Mouse (Mus musculus): Measurements from ENCODE around the gene Emp2. TPM values are rescaled to one million over a fixed set of nuclear protein-coding genes. Genes with fewer than 3 reads are reported as not detected.
"Not testable (repeated sequence)": the region's sequence is repeated elsewhere in the genome, so short reads cannot be mapped to it uniquely, and the experiment has no call there.

The Emp2 gene
- total RNA-seq, 2 experiments from 2014 or later = 31.4 to 34.6 TPM

DNA sequence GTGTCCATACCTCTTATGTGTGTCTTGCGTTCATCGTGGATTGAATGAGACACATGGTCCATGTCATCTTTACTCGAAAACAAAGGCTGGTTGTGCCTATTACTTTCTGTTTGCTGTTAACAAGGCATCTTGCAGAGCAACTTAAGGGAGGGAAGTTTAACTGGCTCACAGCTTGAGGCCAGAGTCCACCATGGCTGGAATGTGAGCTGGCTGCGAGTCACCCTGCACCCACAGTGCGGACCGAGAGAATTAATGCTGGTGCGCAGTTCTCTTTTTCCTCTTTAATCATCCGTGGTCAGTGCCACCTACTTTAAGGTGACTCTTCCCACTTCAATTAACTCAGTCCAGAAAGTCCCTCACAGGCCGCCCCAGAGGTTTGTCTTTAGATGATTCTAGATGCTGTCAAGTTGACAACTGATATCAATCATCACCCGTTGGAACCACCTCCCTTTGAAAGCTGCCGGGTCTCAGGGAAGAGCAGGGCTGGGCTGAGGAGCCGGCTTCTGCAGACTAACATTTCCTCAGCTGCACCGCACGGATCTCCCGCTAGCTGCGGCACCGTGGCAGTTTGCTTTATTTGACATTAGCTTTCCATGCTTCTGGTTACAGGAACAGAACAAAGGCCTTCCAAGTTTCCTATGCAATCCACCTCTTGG, 6.3 kb upstream of the Emp2 start:
- no peak for DNase-seq

DNA sequence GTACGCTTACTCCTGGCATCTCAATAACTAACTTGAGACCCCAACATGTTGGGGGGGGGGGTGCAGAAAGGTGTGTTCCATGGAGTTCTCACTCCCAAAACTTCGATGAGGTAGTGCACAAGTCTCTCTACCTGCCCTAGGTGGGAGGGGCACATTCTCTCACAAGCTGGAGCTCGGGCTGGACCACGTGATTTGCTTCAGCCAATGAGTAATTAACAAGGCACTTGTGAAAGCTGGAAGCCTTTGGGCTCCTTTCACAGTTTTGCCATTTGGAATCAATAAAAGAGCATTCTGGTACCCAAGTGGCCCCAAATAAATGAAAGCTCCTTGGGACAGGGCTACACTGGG, 3.4 kb upstream of the Emp2 start:
- DNase-seq = no peak

DNA sequence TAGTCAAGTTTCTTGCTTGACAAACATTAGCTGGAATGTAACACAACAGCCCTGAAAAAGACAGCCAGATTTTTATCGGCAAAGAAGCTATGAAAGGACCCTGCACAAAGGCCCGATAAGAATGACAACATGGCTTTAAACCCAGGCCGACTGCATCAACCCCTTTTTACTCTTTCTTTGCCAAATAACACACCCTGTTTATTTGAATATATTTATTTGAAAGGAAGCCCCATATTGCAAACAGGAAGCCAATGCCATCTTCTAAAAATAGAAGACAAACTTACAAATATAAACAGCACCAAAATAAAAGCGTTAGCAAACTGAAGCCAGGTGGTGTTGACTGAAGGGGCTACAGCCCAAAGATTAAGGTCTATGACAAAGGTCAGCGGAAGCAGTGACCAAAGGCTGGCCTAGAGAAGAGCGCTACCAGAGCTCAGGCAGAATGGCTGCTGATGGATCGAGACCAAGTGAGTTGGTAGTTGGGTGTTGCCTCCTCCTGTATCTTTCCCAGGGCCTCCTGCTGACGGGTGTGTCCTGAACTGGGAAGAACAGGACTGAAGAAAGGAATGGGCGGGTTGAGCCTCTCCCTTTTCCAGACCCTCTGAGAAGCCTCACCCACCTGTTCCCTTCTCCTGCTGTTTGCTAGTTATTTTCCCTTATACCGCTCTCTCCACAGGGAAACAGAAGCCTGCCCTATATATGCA, 2.9 kb upstream of the Emp2 start:
- no peak for DNase-seq

DNA sequence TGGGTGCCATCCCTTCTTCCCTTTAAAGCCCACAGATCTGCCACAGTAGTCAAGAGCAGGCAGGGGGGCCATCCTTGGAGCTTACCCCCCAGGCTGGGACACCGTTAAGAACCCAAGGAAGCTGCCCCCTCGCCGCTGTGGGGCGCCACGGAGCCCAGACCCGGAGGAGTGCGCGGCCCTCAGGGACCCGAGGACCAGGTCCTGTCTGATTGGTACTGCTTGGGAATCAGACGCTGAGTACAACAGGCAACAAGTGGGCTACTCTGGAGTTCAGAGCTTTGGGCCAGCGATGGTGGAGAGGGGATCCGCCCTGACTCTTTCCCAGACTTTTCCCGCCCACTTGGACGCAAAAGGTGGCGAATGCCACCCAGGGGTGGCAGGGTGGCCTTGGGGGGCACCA, 542 bp downstream of the Emp2 start:
- DNase-seq = peak; percentile 31 to 58

DNA sequence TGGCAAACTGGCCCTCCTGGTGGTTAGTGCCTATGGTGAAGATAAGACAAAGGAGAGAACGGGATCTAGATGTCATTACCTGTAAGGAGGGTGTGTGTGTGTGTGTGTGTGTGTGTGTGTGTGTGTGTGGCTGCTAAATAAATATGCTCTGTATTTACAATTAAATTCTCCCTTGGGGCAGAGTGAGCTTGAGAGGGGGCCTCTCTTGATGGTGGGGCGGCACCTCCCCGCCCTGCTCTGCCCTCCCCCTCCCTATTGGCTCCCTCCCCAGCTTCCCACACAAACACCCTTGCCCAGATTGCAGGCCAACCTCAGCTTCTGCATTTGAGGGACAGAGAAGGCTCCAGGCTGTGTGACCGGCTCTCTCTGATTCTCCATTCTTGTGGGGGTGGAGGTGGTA, 1.8 kb downstream of the Emp2 start:
- no peak for DNase-seq

DNA sequence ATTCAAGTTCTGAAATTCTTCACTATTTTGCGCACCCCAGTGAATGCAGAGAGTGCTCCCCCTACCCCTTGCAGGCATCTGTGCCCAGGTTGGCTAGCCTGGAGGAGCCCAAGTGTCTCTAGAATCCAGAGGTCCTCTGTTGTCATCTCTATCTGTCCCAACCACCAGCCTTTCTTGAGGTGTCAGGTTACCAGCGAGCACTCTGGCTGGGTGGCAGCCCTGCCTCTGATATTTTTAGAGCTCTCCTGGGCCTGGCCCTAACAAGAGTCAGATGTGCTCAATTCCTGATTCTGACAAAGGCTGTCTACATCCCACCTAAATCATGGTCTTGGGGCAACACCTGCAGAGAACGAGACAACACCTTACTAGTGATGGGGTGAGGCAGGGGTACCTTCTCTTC, 2.7 kb downstream of the Emp2 start:
- peak; percentile 45 to 63 for DNase-seq

DNA sequence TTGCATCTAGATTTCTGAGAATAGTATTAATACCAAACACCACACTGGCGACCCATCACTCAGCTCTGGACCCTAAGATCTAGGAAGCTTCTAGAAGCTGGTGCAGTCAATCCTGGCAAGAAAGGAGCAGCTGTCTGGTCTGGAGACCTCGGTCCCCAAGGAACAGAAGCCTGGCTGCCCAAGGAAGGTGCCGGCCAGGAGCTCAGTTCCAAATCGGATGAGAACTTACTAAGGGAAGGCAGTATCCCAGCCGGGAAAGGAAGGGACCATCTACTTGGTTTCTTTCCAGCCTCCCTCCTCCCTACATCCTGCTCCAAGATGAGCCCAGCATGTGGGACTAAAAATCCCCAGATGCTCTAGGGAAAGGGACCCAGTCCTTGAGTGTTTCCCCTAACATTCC, 3.3 kb downstream of the Emp2 start:
- peak; percentile 38 to 40 for DNase-seq

DNA sequence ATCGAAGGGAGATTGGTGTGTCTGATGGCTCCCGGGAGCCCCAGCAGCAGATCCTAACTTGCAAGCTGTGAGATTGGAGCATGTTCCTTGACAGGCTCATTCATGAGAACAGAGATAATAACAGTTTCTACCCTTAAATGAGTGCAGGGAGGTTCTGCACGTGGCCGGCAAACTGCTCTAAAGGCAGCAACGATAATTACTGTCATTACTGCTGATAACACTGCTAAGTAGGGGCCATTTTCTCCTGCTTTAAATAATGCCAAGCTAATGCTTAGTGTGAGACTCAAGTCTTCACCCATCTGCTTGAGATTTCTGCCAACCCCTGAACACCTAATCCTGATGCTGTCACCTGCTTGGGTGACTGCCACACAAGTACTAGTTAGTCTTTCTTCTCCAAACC, 6.4 kb downstream of the Emp2 start:
- DNase-seq = no peak

DNA sequence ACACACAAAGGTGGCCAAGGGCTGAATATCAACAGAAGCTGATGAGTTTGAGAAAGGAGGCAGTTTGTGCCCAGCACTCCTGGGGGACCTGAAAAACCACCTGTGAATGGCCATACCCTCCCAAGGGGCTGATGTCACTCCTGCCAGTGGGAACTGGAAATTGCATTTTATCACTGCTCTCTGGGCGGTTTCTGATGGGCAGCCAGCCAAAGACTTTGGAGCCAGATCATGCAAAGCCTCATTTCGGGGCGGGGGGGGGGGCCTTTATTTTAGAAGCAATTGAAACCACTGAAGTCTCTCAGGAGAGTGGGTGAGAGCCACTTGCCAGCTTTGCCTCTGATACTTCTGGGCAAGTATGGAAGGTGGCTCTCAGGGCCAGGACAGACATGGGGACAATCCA, 7.7 kb downstream of the Emp2 start:
- no peak for DNase-seq

DNA sequence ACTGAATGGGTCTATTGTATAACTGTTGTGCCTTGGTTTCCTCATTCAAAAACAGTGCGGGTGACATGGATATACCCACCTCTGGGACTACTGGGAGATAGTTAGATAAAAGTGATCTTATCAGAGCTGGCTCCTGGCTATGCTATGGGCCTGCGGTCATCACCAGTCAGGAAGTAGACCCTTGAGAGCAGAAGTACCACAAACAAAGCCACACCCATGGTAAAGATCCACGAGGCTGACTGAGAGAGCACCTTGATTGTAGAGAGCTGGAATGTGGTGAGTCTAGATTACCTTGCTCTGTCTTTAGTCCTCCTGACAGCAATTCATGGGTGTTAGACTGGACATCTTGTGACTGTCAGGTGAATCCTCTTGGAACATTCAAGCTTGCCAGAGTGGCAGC, 12.4 kb downstream of the Emp2 start:
- no peak for DNase-seq

DNA sequence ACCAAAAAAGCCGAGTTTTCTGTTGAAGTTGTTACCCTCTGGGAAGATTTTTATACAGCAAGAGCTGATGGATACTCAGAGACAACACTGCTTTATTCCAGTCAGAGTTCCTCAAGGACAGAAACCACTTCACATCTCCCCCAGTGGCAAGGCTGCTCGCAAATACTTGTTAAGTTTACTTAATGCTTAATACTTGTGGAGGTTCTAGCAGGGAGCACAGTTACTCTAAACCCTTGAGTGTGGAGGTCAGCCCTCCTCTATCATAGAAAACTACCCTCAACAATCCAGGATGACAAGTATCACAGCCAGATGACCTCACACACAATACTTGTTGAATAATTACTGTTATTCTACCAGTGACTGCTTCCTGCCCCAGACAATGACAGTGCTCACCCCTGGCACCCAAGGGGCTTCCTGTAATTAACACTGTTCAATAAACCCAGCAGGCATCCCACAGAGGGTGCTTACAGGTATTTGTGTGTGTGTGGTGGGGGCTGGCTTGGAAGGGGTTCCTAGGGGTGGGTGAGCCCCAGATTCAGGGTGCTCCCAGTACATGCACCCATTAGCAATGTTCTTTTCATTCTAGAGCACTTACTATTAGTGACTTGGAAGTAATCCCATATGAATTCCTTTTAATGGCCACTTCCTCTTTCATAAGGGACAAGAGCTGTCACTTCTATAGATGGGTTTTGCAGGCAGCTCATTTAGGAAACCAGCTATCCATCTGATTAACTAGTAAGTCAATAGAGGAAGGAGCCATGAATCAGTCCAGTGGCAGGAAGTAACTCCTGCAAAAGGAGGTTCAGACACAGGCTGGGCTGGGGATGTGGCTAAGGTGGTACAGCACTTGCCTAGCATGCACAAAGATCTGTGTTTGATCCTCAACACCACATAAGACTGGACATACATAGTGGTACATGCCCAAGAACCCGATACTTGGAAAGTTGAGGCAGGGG, 13.3 kb downstream of the Emp2 start:
- no peak for DNase-seq

DNA sequence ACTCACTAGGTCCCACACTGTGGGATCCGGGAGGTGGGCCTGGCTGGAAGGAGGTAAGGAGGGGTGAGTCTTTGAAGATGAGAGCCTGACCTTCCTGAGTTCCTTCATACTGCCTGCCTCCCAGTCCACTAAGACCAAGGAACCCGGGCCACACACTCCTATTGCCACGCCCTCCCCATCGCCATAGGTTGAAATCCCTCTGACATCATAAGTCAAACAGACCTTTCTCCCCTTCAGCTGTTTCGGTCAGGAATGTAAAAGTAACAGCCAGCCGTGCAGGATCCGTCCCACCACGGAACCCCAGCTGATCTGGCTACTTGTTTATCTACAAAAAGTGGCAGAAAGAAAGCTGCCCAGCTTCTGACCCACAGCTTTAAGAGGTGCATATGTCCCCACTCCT, 14.1 kb downstream of the Emp2 start:
- no peak for DNase-seq

DNA sequence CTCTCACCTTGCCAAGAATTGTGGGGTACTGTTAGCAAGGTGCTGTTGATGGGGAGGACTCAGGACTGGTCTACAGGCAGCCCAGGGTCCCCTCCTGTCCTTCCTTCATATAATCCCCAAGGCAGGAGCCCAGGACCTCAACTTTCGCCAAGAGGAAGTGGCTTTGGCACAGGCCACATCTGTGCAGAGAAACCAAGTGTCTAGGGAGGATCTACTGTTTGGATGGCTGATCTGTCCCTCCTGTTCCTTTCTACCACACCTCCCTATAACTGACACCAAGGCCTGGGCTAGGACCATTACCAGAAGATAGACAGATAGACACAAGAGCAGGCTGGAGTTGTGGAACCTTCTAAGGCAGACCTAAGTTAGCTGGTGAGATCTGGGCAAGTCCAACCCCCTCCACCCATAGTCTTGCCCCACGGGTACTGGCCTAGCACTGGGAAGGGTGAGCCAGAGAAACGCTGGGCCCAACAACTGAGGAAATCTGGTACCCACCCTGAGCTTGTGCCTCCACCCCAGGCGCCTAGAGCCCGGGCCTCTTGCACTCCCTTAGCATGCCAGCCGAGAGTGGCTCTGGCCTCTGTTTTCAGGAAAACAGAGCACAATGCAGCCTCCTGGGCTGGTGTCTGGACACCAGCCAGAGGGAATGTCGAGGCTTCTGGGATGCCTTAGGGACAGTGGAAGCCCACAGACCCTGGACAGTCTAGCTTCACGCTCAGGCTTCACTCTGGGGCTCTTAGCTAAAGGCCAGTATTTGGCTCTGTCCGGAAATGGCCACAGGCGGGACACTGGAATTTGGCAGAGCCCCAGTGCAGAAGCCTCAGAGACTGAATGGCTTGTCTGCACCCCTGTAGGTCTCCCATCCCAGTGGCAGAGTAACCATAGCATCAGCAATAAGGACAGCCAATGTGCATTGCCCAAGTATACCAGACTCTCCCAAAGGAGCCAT, 15.8 kb downstream of the Emp2 start:
- peak; percentile 47 to 51 for DNase-seq

DNA sequence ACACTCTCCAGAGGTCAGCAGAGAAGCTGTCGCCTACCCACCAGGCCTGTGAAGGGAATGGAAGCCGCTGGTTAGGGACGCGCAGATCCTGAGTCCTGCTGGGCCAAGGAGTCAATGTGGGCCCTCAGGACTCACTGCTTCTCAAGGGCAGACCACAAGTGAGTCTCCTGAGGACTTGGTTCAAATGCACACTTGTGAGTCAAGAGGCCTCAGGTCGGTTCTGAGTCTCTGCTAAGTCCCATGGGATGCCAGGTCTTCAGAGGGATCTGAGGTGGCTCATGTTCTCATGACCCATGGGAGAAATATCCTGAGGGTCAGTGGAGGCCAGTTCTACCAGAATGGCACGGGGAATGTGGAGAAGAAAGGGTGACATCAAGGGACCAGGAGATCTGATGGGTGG, 25.7 kb downstream of the Emp2 start:
- DNase-seq = no peak

DNA sequence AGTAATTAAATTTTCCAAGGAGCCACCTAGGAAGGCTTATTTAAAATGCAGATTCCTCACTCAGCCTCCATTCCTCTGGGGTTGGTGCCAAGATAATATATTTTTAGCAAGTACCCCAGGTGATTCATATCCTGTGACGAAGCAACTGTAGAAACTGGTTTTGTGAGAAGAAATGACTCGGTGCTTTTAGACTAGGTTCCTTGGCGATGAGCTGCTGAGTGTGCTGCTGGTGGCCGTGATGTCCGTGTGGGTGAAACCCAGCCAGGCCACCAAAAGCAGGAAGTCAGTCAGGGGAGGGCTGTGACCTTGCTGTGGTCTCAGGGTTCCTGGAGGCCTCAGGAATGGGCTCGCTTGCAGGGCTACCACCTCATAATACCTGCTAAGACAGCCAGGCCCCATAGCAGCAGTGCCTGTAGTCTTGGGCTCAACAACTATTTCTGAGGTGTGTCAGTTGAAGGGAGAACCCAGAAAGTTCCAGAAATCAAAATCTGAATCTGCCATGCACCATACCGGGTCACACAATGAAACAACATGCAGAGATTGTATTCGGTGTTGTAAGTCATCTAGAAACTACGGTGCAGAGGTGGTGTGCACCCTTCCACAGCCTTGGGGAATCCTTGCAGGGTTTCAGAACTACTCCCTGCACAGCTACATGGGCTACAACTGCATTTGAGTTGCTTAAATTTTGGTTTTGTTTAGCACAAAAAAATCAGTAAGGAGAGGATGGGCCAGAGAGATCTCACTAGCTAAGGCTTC, 27.1 kb downstream of the Emp2 start:
- no peak for DNase-seq

DNA sequence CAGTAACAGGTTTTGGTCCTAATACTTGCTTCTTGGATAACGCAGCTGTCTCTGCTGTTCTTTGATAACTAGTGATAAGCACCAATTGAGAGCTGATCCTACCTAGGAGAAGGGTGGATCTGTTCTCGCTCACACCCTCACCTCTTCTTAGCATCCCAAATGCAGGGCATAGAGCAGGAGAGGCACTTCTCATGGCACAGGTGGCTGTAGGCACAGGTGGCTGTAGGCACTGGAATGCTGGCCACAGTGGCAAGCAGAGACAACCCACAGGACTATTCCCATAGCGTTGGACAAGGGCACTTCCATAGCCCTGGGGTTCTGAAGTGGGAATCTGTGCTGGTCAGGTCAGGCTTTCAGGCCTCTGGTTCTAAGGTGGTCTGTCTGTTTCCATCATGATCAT, 31.9 kb downstream of the Emp2 start:
- DNase-seq = no peak

DNA sequence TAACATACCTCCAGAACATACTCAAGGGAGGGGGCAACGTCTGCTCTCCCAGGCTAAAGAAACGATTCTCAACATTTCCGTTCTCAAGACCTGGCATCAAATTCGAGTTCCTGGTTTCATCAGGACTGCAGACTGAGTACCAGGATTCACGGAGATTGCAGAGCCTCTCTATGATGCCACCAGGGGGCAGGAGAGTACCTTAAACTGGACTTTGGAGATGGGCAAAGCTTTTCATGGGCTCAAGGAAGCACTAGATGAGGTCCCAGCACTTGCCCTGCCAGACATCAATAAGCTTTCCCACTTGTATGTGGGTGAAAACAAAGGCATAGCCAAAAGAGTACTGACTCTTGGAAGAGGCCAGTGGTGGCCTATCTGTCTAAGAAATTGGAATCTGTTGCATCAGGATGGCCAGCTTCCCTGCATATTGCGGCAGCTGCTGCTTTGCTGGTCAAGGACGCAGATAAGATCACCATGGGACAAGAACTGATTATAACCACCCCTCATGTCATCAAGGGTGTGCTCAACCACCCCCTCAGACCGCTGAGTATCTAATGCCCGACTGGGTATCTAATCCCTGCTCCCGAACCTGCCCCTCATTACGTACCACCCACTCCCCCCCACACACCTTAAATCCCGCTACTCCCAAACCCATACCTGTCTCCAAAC, 33.3 kb downstream of the Emp2 start:
- peak; percentile 81 to 94 for DNase-seq

DNA sequence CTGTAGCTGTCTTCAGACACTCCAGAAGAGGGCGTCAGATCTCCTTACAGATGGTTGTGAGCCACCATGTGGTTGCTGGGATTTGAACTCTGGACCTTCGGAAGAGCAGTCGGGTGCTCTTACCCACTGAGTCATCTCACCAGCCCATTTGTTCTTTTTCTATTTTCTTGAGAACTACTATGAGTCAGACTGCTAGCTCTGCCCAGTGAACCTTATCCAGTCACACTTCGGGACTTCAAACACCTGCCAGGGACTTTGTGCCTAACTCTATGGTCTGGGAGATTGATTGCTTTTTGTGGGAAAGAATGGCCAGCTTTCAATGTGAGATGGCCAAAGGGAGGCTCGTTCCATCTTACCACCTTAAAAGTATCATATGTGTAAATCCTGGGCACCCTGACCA, 37.0 kb downstream of the Emp2 start:
- not testable (repeated sequence) for DNase-seq

DNA sequence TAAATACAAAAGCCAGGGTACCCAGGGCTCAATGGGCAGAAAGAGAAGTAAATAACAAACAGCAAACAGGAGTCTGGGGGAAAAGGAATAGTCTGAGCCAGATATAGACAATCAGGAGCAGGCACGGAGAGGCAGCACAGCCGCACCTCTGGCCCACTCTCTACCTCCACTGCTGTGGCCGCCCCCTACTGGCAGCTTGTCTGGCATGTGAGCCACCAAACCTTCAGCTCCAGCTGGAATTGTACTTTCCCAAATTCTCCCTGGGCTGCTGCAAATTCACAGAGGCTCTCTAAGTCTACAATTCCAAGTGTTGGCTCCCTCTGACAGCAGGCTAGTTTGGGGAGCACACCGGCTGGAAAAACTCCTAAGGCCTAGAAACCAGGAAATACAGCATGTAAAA, 39.3 kb downstream of the Emp2 start:
- DNase-seq = no peak

DNA sequence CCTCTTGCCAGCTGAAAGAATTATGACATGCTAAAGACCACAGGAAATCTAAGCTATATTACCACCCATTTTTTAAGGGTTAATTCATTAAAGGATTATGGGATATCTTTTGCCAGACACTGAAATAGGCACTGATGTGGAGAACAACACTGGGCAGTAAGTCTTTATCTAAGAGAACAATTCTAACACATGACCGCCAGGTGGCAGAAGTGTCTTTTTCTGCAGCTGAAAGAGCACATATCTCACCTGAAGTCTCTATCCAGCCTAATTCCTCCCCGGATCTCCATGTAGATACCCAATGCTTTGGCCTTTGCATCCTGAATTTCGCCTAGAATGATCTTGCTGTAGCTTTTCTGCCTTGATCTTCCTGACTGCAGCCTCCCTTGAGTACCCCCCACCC, 41.5 kb downstream of the Emp2 start:
- peak; percentile 34 to 75 for DNase-seq

DNA sequence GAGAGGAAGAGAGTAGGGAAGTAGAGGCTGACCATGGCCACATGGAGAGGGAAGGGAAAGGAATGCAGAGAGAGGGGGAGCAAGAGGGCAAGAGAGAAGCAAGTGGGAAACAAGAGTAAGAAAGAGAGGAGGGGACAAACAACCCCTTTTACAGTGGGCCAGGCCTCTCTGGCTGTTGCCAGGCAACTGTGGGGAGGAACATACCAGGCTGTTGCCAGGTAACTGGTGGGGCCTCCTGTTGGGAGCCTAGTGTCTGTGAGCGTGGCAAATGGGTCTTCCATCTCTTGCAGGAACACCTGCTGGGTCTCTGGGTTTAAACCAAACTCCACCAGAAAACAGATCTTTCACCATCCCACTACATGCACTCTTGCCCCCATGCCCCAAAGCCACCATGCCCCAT, 59.8 kb downstream of the Emp2 start:
- no peak for DNase-seq

All from heart, adult 18-20 months (tissue).